Mouse (Mus musculus) B cell, adult 67 days (primary cell): ENCODE results near the gene Pelp1. TPM values are rescaled to one million over a fixed set of nuclear protein-coding genes. Genes with fewer than 3 reads are reported as not detected.

Experiments
- total RNA-seq, 2 experiments: library from RNA; stranded (reverse); gene quantifications; 4 replicates each; pipeline ENCODE4 v1.2.4; 2023

Pelp1 gene
- 10 to 100 TPM; 28.5 to 29.9 TPM for total RNA-seq

GRCm38 (mm10) chr11:70409594-70410296 is at the start of gene Pelp1:
TSS of gene Pelp1 (minus strand) at chr11:70410031.

GRCm38 (mm10) chr11:70458688-70459600 is 49.1 kb upstream of the Pelp1 start, which contains the start of gene Zmynd15:
TSS of gene Zmynd15 (plus strand) at chr11:70459433.

GRCm38 (mm10) chr11:70451797-70452498 is 42.1 kb upstream of the Pelp1 start, which contains the start of gene Med11:
TSS of gene Med11 (plus strand) at chr11:70451919.

GRCm38 (mm10) chr11:70432048-70432894 is 22.4 kb upstream of the Pelp1 start, which contains the start of gene Arrb2:
TSS of gene Arrb2 (plus strand) at chr11:70432635.

GRCm38 (mm10) chr11:70351868-70352267 is 58.0 kb downstream of the Pelp1 start, which contains the start of gene Alox15:
TSS of gene Alox15 (minus strand) at chr11:70352031.

Other genes starting within 250 kb of the Pelp1 start
- gene Slc16a11, start 197.3 kb downstream of the Pelp1 start, total RNA-seq, result not detected
- gene Slc16a13, start 189.0 kb downstream of the Pelp1 start, total RNA-seq, result 1 to 10 TPM; 2.9 to 3.7 TPM
- under 1 TPM; 0.46 to 0.77 TPM for gene Bcl6b, start 180.2 kb downstream of the Pelp1 start, total RNA-seq
- gene 0610010K14Rik, start 172.1 kb downstream of the Pelp1 start, total RNA-seq, result 10 to 100 TPM; 63.0 to 69.8 TPM
- gene Gm21988, start 170.2 kb downstream of the Pelp1 start, total RNA-seq, result 1 to 10 TPM; 2.9 to 5.9 TPM
- gene Rnasek, start 170.2 kb downstream of the Pelp1 start, total RNA-seq, result 10 to 100 TPM; 74.6 to 87.0 TPM
- under 1 TPM in 1 of 2 experiments, not detected in 1; 0.52 TPM for gene Alox12, start 154.7 kb downstream of the Pelp1 start, total RNA-seq
- gene Alox12e, start 87.4 kb downstream of the Pelp1 start, total RNA-seq, result not detected
- gene Alox15, start 58.0 kb downstream of the Pelp1 start, total RNA-seq, result not detected
- gene Arrb2, start 22.6 kb upstream of the Pelp1 start, total RNA-seq, result 100 to 1,000 TPM; 112 to 124 TPM
- gene Med11, start 41.9 kb upstream of the Pelp1 start, total RNA-seq, result 10 to 100 TPM; 43.4 to 49.3 TPM
- gene Zmynd15, start 49.4 kb upstream of the Pelp1 start, total RNA-seq, result under 1 TPM; 0.47 to 0.90 TPM
- 1 to 10 TPM; 3.9 to 4.2 TPM for gene Cxcl16, start 50.0 kb upstream of the Pelp1 start, total RNA-seq
- gene Tm4sf5, start 95.2 kb upstream of the Pelp1 start, total RNA-seq, result not detected
- not detected for gene Vmo1, start 104.6 kb upstream of the Pelp1 start, total RNA-seq
- gene Gltpd2, start 109.2 kb upstream of the Pelp1 start, total RNA-seq, result not detected
- 100 to 1,000 TPM; 121 to 134 TPM for gene Psmb6, start 115.3 kb upstream of the Pelp1 start, total RNA-seq
- not detected for gene Gm40193, start 122.9 kb upstream of the Pelp1 start, total RNA-seq
- 1 to 10 TPM; 5.0 to 5.2 TPM for gene Pld2, start 130.0 kb upstream of the Pelp1 start, total RNA-seq
- gene Mink1, start 152.8 kb upstream of the Pelp1 start, total RNA-seq, result 10 to 100 TPM; 81.3 to 93.7 TPM
- not detected for gene 4930544D05Rik, start 205.8 kb upstream of the Pelp1 start, total RNA-seq
- 1 to 10 TPM in 1 of 2 experiments, not detected in 1; 1.2 TPM for gene Chrne, start 209.2 kb upstream of the Pelp1 start, total RNA-seq
- not detected for gene Gp1ba, start 229.1 kb upstream of the Pelp1 start, total RNA-seq
- gene Rnf167, start 237.2 kb upstream of the Pelp1 start, total RNA-seq, result 100 to 1,000 TPM; 242 to 251 TPM
- gene Slc25a11, start 237.4 kb upstream of the Pelp1 start, total RNA-seq, result 10 to 100 TPM; 69.1 to 77.2 TPM
- gene Pfn1, start 244.6 kb upstream of the Pelp1 start, total RNA-seq, result 1,000 to 10,000 TPM; 1,404 to 1,507 TPM
- gene Eno3, start 247.2 kb upstream of the Pelp1 start, total RNA-seq, result 10 to 100 TPM; 36.4 to 41.4 TPM